Mouse (Mus musculus) gastrocnemius, adult 2 months (tissue): ENCODE results near the gene Ror2. TPM values are rescaled to one million over a fixed set of nuclear protein-coding genes. Genes with fewer than 3 reads are reported as not detected.
"Not testable (repeated sequence)": the region's sequence is repeated elsewhere in the genome, so short reads cannot be mapped to it uniquely, and the experiment has no call there.

Experiments used
- DNase-seq: peaks from one replicate; pipeline ENCODE4 v3.0.0; 2022
- H3K27ac ChIP-seq: fragments of 200-600 bp; 2 replicates; pipeline ENCODE4 v1.8.1; 2022; ENCODE audit warnings: mild to moderate bottlenecking
- H3K4me3 ChIP-seq: fragments of 200-600 bp; 2 replicates; pipeline ENCODE4 v1.8.1; 2022; ENCODE audit warnings: mild to moderate bottlenecking, moderate library complexity
- CTCF ChIP-seq: fragments of 200-600 bp; IDR thresholded peaks from 2 replicates; pipeline ENCODE4 v1.8.1; 2022; ENCODE audit warnings: antibody characterized with exemption, mild to moderate bottlenecking, moderate library complexity
- intact Hi-C: fragments of 180-260 bp; cut with DNase I; formaldehyde crosslinking; loops from one replicate; pipeline ENCODE4 v1.15.1; 2025
- long read RNA-seq, 2 experiments: library from polyadenylated mRNA; stranded (forward); transcript quantifications; one replicate each; pipeline ENCODE4 v2.0.0; 2021
- total RNA-seq, 2 experiments: library from RNA; stranded (reverse); gene quantifications; 2 replicates each; pipeline ENCODE4 v1.2.3; 2021

The Ror2 gene
- total RNA-seq, result under 1 TPM; 0.20 to 0.84 TPM
- long read RNA-seq, experiment 1, result 0 reads
- long read RNA-seq, experiment 2, result 0 reads

DNA sequence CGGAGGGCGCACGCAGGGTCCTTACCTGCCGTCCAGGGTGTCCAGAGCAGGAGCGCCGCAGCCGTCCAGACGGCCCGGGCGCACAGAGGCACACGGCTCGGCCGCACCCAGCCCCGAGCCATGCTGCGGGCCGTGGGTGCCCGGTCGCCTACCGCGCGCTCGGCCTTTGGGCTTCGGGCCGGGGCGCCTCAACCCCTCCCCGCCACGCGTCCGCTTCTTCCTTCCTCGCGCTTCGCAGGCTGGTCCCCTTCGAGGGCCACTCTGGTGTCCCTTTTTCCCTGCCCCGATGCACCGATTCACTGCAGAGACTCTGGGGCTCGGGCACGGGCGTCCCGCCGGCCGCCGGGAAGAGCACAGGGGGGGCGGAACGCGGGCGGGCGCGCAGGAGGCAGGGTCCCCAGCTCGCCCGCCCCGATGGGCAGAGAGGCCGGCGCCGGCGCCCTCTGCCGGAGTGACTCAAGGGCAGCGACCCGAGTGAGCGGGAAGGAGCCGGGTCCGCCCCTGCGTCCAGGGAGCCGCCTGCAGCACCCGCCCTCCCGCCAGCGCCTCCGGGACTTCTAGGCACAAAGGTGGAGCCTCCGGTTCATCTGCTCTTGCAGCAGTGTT lies at the start of gene Ror2:
Ror2 (minus strand) TSS at position 369 of the 606 bp plus-strand sequence.
- DNase-seq, result peak; percentile 83
- Histone ChIP-seq H3K4me3 (peak within 1 kb of the TSS; percentile 78), H3K27ac (peak within 1 kb of the TSS; percentile 64)
- peak; percentile 55 for TF ChIP-seq CTCF
- intact Hi-C loops, result loop anchor here (2.0 kb wide), 1 partner anchor 167 kb away; no protein-coding TSS in a partner anchor

GRCm38 (mm10) chr13:53333769-53334168 lies 47.8 kb upstream of the Ror2 start:
- no peak overlapping the region for H3K27ac ChIP-seq
- no peak for TF ChIP-seq CTCF
- intact Hi-C loops, result no loop called here
- H3K4me3 ChIP-seq, result no peak overlapping the region
- DNase-seq, result no peak

- no peak for DNase-seq
- no peak for TF ChIP-seq CTCF
- Histone ChIP-seq H3K27ac (no peak overlapping the region), H3K4me3 (no peak overlapping the region)
- intact Hi-C loops, result no loop called here
These were observed 44.3 kb upstream of the Ror2 start for GRCm38 (mm10) chr13:53330246-53330645.

DNA sequence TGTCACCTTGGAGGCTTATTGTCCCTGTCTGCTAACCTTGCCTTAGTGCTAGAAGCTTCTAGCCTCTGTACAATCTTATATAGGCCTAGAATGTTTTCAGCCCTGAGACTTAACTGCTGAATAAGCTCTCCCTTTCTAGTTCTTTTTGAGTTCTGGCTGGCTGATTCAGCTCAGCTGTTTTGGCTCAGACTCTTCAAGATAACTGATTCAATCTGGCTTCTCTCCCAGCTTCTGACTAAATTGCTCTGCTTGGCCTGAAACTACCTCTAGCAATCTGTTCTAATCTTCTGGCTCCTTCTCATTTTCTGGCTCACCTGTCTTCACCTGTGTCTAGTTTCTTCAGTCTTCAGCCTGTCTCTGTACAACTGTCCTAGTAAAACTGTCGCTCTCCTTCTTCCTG lies 39.6 kb upstream of the Ror2 start:
- TF ChIP-seq CTCF, result no peak
- Histone ChIP-seq H3K4me3 (no peak overlapping the region), H3K27ac (no peak overlapping the region)
- intact Hi-C loops, result no loop called here
- DNase-seq, result no peak

GRCm38 (mm10) chr13:53323661-53324060 lies 37.7 kb upstream of the Ror2 start:
- intact Hi-C loops, result no loop called here
- no peak for DNase-seq
- H3K4me3 ChIP-seq, result no peak overlapping the region
- H3K27ac ChIP-seq, result peak overlapping the region; percentile 58
- TF ChIP-seq CTCF, result no peak

- no peak for DNase-seq
- H3K27ac ChIP-seq, result no peak overlapping the region
- intact Hi-C loops, result no loop called here
- no peak for TF ChIP-seq CTCF
- H3K4me3 ChIP-seq, result no peak overlapping the region
These were observed 35.0 kb upstream of the Ror2 start for GRCm38 (mm10) chr13:53320899-53321298.

DNA sequence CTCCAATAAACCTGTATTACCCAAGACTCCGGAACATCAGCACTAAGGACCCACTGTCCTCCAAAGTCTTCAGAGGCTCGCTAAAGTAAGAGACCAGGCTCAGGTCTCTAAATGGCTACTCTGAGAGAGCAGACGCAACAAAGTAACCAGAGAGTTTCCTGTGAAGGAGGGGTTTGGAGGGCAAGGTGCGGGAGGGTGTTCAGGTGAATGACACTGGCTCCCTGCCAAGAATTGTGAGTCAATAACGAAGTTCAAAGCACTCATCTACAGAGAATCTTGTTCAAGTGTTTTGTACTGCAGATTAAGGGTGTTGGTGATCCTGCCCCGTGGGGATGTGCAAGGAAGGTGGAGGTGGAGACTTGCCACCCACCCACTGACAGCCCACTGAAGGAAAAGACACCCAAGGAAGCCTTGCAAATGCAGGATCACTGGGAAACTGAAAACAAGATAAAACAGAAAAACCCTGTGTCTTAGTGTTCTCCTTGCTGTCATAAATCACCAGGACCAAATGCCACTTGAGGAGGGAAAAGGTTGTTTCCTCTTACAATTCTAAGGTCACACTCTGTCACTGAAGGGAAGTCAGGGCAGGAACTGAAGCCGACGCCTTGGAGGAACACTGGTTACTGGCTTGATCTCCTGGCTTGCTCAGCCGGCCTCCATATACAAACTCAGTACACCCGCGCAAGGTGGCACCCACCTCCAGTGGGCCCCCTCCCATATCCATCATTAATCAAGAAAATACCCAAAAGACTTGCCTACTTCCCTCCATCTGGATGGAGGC lies 30.8 kb upstream of the Ror2 start:
- no peak overlapping the region for H3K27ac ChIP-seq
- no peak overlapping the region for H3K4me3 ChIP-seq
- intact Hi-C loops, result no loop called here
- DNase-seq, result no peak
- TF ChIP-seq CTCF, result no peak

GRCm38 (mm10) chr13:53315757-53316156 lies 29.8 kb upstream of the Ror2 start:
- DNase-seq, H3K4me3 ChIP-seq, H3K27ac ChIP-seq, intact Hi-C loops: not testable (repeated sequence)
- peak; percentile 28; the same call in 1 of the 2 replicates for TF ChIP-seq CTCF

DNA sequence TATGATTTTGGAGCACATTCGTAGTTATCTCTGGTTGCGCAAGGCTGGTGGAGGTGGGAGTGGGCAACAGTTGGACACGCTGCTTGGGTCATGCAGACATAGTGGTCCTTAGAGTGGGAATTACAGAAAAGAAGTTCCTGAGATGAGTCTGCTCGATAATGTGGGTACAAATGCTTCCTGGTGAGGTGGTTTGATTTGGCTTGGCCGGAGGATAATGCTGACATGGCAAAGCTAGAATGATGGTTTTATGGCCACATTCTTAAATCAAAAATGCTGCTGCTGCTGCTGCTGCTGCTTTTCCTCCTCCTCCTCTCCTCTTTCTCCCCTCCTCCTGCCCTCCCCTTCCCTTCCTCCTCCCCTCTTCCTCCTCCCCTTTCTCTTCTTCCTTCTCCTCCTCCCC lies 24.5 kb upstream of the Ror2 start:
- intact Hi-C loops, result no loop called here
- Histone ChIP-seq H3K4me3 (no peak overlapping the region), H3K27ac (no peak overlapping the region)
- no peak for DNase-seq
- no peak for TF ChIP-seq CTCF

GRCm38 (mm10) chr13:53309661-53310160 lies 23.8 kb upstream of the Ror2 start:
- Histone ChIP-seq H3K27ac (peak overlapping the region; percentile 35; the same call in 1 of the 2 replicates), H3K4me3 (peak overlapping the region; percentile 64)
- DNase-seq, result peak; percentile 38
- intact Hi-C loops, result no loop called here
- peak; percentile 19; the same call in 1 of the 2 replicates for TF ChIP-seq CTCF

- peak; percentile 21 for DNase-seq
- intact Hi-C loops, result no loop called here
- peak overlapping the region; percentile 64 for H3K4me3 ChIP-seq
- TF ChIP-seq CTCF, result no peak
- peak overlapping the region; percentile 35; the same call in 1 of the 2 replicates for H3K27ac ChIP-seq
These were observed 23.2 kb upstream of the Ror2 start for GRCm38 (mm10) chr13:53309148-53309547.

DNA sequence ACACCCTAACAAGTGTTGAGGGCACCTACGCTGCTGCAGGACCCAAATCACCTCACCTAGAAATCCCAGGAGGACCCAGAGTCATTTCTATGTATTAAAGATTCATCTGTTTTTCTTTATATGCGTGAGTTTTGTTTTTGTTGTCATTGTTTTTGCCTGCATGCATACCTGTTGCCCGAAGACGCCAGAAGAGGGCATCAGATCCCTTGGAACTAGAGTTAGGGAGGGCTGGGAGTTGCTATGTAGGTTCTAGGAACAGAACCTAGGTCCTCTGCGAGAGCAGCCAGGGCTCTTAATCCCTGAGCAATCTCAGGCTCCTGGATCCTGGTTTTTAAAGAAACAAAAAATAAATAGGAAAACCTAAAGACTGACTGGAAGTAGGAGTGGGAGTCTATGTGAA lies 20.9 kb upstream of the Ror2 start:
- intact Hi-C loops, result no loop called here
- Histone ChIP-seq H3K27ac (no peak overlapping the region), H3K4me3 (no peak overlapping the region)
- DNase-seq, result no peak
- TF ChIP-seq CTCF, result no peak

- H3K4me3 ChIP-seq, result no peak overlapping the region
- H3K27ac ChIP-seq, result no peak overlapping the region
- TF ChIP-seq CTCF, result no peak
- DNase-seq, result no peak
- intact Hi-C loops, result no loop called here
These were observed 19.3 kb upstream of the Ror2 start for GRCm38 (mm10) chr13:53305256-53305655.

GRCm38 (mm10) chr13:53302688-53303087 lies 16.8 kb upstream of the Ror2 start:
- no peak for TF ChIP-seq CTCF
- Histone ChIP-seq H3K27ac (no peak overlapping the region), H3K4me3 (no peak overlapping the region)
- no peak for DNase-seq
- intact Hi-C loops, result no loop called here
